Mouse (Mus musculus): ENCODE measurements at regions not wholly inside any gene's neighbourhood (a gene's known extent, or its start where the extent isn't known, plus 50 kb on each side); places are given as distances from the start of the nearest gene placed in this dataset.

- Histone ChIP-seq H3K4me3 (replicated peaks; ENCODE audit: low read length) (no peak overlapping the region), H3K27me3 (ENCODE audit: insufficient read depth, low read length) (no peaks in the 10 kb centered on the region), H3K4me1 (replicated peaks; ENCODE audit: low read depth, low read length) (no peaks in the 10 kb centered on the region), H3K9me3 (ENCODE audit: low read length) (no peaks in the 10 kb centered on the region), H3K36me3 (ENCODE audit: insufficient read depth, low read length) (no peaks in the 10 kb centered on the region)
- TF ChIP-seq CTCF (conservative IDR thresholded peaks at IDR 0.05; ENCODE audit: low read length) (no peak), NANOG (IDR thresholded peaks at IDR 0.05; ENCODE audit: borderline replicate concordance, low read length) (no peak), POU5F1 (IDR thresholded peaks at IDR 0.05; ENCODE audit: borderline replicate concordance, low read length) (no peak)
These were observed 495.6 kb upstream of the Pkn2 start for GRCm38 (mm10) chr3:143377446-143377845.

- Histone ChIP-seq H3K36me3 (ENCODE audit: insufficient read depth, low read length) (no peaks in the 10 kb centered on the region), H3K9me3 (ENCODE audit: low read length) (no peaks in the 10 kb centered on the region), H3K27me3 (ENCODE audit: insufficient read depth, low read length) (no peaks in the 10 kb centered on the region), H3K4me3 (replicated peaks; ENCODE audit: low read length) (no peak overlapping the region), H3K4me1 (replicated peaks; ENCODE audit: low read depth, low read length) (no peaks in the 10 kb centered on the region)
- TF ChIP-seq CTCF (conservative IDR thresholded peaks at IDR 0.05; ENCODE audit: low read length) (no peak), NANOG (IDR thresholded peaks at IDR 0.05; ENCODE audit: borderline replicate concordance, low read length) (no peak), POU5F1 (IDR thresholded peaks at IDR 0.05; ENCODE audit: borderline replicate concordance, low read length) (no peak)
These were observed 493.8 kb upstream of the Pkn2 start for GRCm38 (mm10) chr3:143375527-143376061.

- no peaks in the 10 kb centered on the region for H3K4me1 ChIP-seq (replicated peaks; ENCODE audit: low read depth, low read length)
- TF ChIP-seq POU5F1 (IDR thresholded peaks at IDR 0.05; ENCODE audit: borderline replicate concordance, low read length): no peak
- TF ChIP-seq NANOG (IDR thresholded peaks at IDR 0.05; ENCODE audit: borderline replicate concordance, low read length): no peak
- TF ChIP-seq CTCF (conservative IDR thresholded peaks at IDR 0.05; ENCODE audit: low read length): no peak
- no peaks in the 10 kb centered on the region for H3K36me3 ChIP-seq (ENCODE audit: insufficient read depth, low read length)
- H3K27me3 ChIP-seq (ENCODE audit: insufficient read depth, low read length): no peaks in the 10 kb centered on the region
- H3K9me3 ChIP-seq (ENCODE audit: low read length): no peaks in the 10 kb centered on the region
- H3K4me3 ChIP-seq (replicated peaks; ENCODE audit: low read length): no peak overlapping the region
These were observed 491.7 kb upstream of the Pkn2 start for GRCm38 (mm10) chr3:143373501-143373900.

- Histone ChIP-seq H3K9me3 (ENCODE audit: low read length) (peaks cover 3% of the 10 kb centered on the region; the same call in 1 of the 2 replicates), H3K4me1 (replicated peaks; ENCODE audit: low read depth, low read length) (no peaks in the 10 kb centered on the region), H3K36me3 (ENCODE audit: insufficient read depth, low read length) (no peaks in the 10 kb centered on the region), H3K27me3 (ENCODE audit: insufficient read depth, low read length) (no peaks in the 10 kb centered on the region), H3K4me3 (replicated peaks; ENCODE audit: low read length) (no peak overlapping the region)
- no peak for TF ChIP-seq CTCF (conservative IDR thresholded peaks at IDR 0.05; ENCODE audit: low read length)
- TF ChIP-seq NANOG (IDR thresholded peaks at IDR 0.05; ENCODE audit: borderline replicate concordance, low read length): no peak
- TF ChIP-seq POU5F1 (IDR thresholded peaks at IDR 0.05; ENCODE audit: borderline replicate concordance, low read length): no peak
These were observed 487.2 kb upstream of the Pkn2 start for GRCm38 (mm10) chr3:143369002-143369401.

GRCm38 (mm10) chr3:143340032-143340431 lies 458.2 kb upstream of the Pkn2 start:
- Histone ChIP-seq H3K4me3 (replicated peaks; ENCODE audit: low read length) (no peak overlapping the region), H3K36me3 (ENCODE audit: insufficient read depth, low read length) (no peaks in the 10 kb centered on the region)
- TF ChIP-seq POU5F1 (IDR thresholded peaks at IDR 0.05; ENCODE audit: borderline replicate concordance, low read length) (no peak), CTCF (conservative IDR thresholded peaks at IDR 0.05; ENCODE audit: low read length) (no peak), NANOG (IDR thresholded peaks at IDR 0.05; ENCODE audit: borderline replicate concordance, low read length) (no peak)

GRCm38 (mm10) chr3:143333339-143333738 lies 451.5 kb upstream of the Pkn2 start:
- TF ChIP-seq NANOG (IDR thresholded peaks at IDR 0.05; ENCODE audit: borderline replicate concordance, low read length) (no peak), POU5F1 (IDR thresholded peaks at IDR 0.05; ENCODE audit: borderline replicate concordance, low read length) (no peak), CTCF (conservative IDR thresholded peaks at IDR 0.05; ENCODE audit: low read length) (no peak)
- no peaks in the 10 kb centered on the region for H3K4me1 ChIP-seq (replicated peaks; ENCODE audit: low read depth, low read length)
- H3K9me3 ChIP-seq (ENCODE audit: low read length): no peaks in the 10 kb centered on the region
- no peaks in the 10 kb centered on the region for H3K27me3 ChIP-seq (ENCODE audit: insufficient read depth, low read length)
- no peaks in the 10 kb centered on the region for H3K36me3 ChIP-seq (ENCODE audit: insufficient read depth, low read length)
- H3K4me3 ChIP-seq (replicated peaks; ENCODE audit: low read length): no peak overlapping the region

More at GRCm38 (mm10) chr3:143340032-143340431, 458.2 kb upstream of the Pkn2 start:
- Histone ChIP-seq H3K27me3 (ENCODE audit: insufficient read depth, low read length) (no peaks in the 10 kb centered on the region), H3K9me3 (ENCODE audit: low read length) (no peaks in the 10 kb centered on the region), H3K4me1 (replicated peaks; ENCODE audit: low read depth, low read length) (no peaks in the 10 kb centered on the region)

GRCm38 (mm10) chr3:143328521-143328920 lies 446.7 kb upstream of the Pkn2 start:
- no peaks in the 10 kb centered on the region for H3K9me3 ChIP-seq (ENCODE audit: low read length)
- TF ChIP-seq POU5F1 (IDR thresholded peaks at IDR 0.05; ENCODE audit: borderline replicate concordance, low read length) (no peak), NANOG (IDR thresholded peaks at IDR 0.05; ENCODE audit: borderline replicate concordance, low read length) (no peak), CTCF (conservative IDR thresholded peaks at IDR 0.05; ENCODE audit: low read length) (no peak)
- no peaks in the 10 kb centered on the region for H3K27me3 ChIP-seq (ENCODE audit: insufficient read depth, low read length)
- H3K4me3 ChIP-seq (replicated peaks; ENCODE audit: low read length): no peak overlapping the region
- no peaks in the 10 kb centered on the region for H3K4me1 ChIP-seq (replicated peaks; ENCODE audit: low read depth, low read length)
- no peaks in the 10 kb centered on the region for H3K36me3 ChIP-seq (ENCODE audit: insufficient read depth, low read length)

- Histone ChIP-seq H3K27me3 (ENCODE audit: insufficient read depth, low read length) (no peaks in the 10 kb centered on the region), H3K4me1 (replicated peaks; ENCODE audit: low read depth, low read length) (no peaks in the 10 kb centered on the region), H3K9me3 (ENCODE audit: low read length) (no peaks in the 10 kb centered on the region), H3K4me3 (replicated peaks; ENCODE audit: low read length) (no peak overlapping the region), H3K36me3 (ENCODE audit: insufficient read depth, low read length) (no peaks in the 10 kb centered on the region)
- TF ChIP-seq NANOG (IDR thresholded peaks at IDR 0.05; ENCODE audit: borderline replicate concordance, low read length): no peak
- no peak for TF ChIP-seq CTCF (conservative IDR thresholded peaks at IDR 0.05; ENCODE audit: low read length)
These were observed 445.8 kb upstream of the Pkn2 start for GRCm38 (mm10) chr3:143327652-143328051.

- H3K4me3 ChIP-seq (replicated peaks; ENCODE audit: low read length): no peak overlapping the region
- H3K27me3 ChIP-seq (ENCODE audit: insufficient read depth, low read length): no peaks in the 10 kb centered on the region
- H3K36me3 ChIP-seq (ENCODE audit: insufficient read depth, low read length): no peaks in the 10 kb centered on the region
- no peaks in the 10 kb centered on the region for H3K9me3 ChIP-seq (ENCODE audit: low read length)
- no peak for TF ChIP-seq NANOG (IDR thresholded peaks at IDR 0.05; ENCODE audit: borderline replicate concordance, low read length)
- TF ChIP-seq POU5F1 (IDR thresholded peaks at IDR 0.05; ENCODE audit: borderline replicate concordance, low read length): no peak
- no peak for TF ChIP-seq CTCF (conservative IDR thresholded peaks at IDR 0.05; ENCODE audit: low read length)
- no peaks in the 10 kb centered on the region for H3K4me1 ChIP-seq (replicated peaks; ENCODE audit: low read depth, low read length)
These were observed 434.7 kb upstream of the Pkn2 start for GRCm38 (mm10) chr3:143316457-143316856.
